Comparison of ENCODE assay signal across 11 mouse cellular contexts in genomic region chr12:107372254-107372653, GRCm38 (mm10).
"Had no signal": no experiment of that assay in that cellular context is flagged by ENCODE, and none has a peak within 500 bp of the region (broad histone marks: within the 10 kb centered on the region; RNA-seq: fewer than 3 reads in every experiment).

No protein-coding gene starts in this region.

- H3K27me3 ChIP-seq: midbrain, embryonic 13.5 days; neural tube, embryonic 12.5 days; stomach, embryonic 15.5 days had no signal

- H3K9me3 ChIP-seq: limb, embryonic 13.5 days; midbrain, embryonic 13.5 days; neural tube, embryonic 12.5 days; stomach, embryonic 15.5 days had no signal

- H3K4me2 ChIP-seq: limb, embryonic 13.5 days; midbrain, embryonic 13.5 days; neural tube, embryonic 12.5 days; stomach, embryonic 15.5 days had no signal

- H3K27ac ChIP-seq: left cerebral cortex, adult 2 months; limb, embryonic 13.5 days; liver, embryonic 14.5 days; midbrain, embryonic 13.5 days; neural tube, embryonic 12.5 days; stomach, embryonic 15.5 days had no signal

- H3K9ac ChIP-seq: limb, embryonic 13.5 days; liver, embryonic 14.5 days; midbrain, embryonic 13.5 days; neural tube, embryonic 12.5 days; stomach, embryonic 15.5 days had no signal

- ATAC-seq: midbrain, embryonic 13.5 days had no signal

- H3K36me3 ChIP-seq: limb, embryonic 13.5 days; midbrain, embryonic 13.5 days; neural tube, embryonic 12.5 days; stomach, embryonic 15.5 days had no signal

- H3K4me3 ChIP-seq: left cerebral cortex, adult 2 months; limb, embryonic 13.5 days; midbrain, embryonic 13.5 days; neural tube, embryonic 12.5 days; stomach, embryonic 15.5 days had no signal

- H3K4me1 ChIP-seq: limb, embryonic 13.5 days; midbrain, embryonic 13.5 days; neural tube, embryonic 12.5 days; stomach, embryonic 15.5 days had no signal

- DNase-seq: kidney, adult 8-10 months; kidney, postnatal 25 days; lung, adult 18-20 months; thymus, adult 2 months; thymus, postnatal 25 days had no signal
